Mouse (Mus musculus) heart, embryonic 12.5 days (tissue): ENCODE measurements around the gene Tppp3. TPM values are rescaled to one million over a fixed set of nuclear protein-coding genes. Genes with fewer than 3 reads are reported as not detected.

ENCODE experiments used
- ATAC-seq: fragments of 200-750 bp; cut with Nextera tagmentation; 2 replicates; pipeline ENCODE4 v1.8.0; 2017; ENCODE audit warnings: moderate TSS enrichment, moderate library complexity; ENCODE audit not compliant: insufficient number of reproducible peaks, low FRiP score
- H3K27ac ChIP-seq: fragments of 300-500 bp; sonication (generic); 2 replicates; pipeline ENCODE4 v1.5.1; 2016; ENCODE audit warnings: mild to moderate bottlenecking, moderate library complexity; ENCODE audit not compliant: poor library complexity, severe bottlenecking
- H3K27me3 ChIP-seq: fragments of 300-500 bp; sonication (generic); replicated peaks from 2 replicates; pipeline ENCODE4 v1.6.1; 2016; ENCODE audit warnings: mild to moderate bottlenecking, moderate library complexity
- H3K36me3 ChIP-seq: fragments of 300-500 bp; sonication (generic); 2 replicates; pipeline ENCODE4 v1.6.1; 2016; ENCODE audit warnings: mild to moderate bottlenecking, moderate library complexity
- H3K4me1 ChIP-seq: fragments of 300-500 bp; sonication (generic); replicated peaks from 2 replicates; pipeline ENCODE4 v1.6.1; 2016; ENCODE audit warnings: mild to moderate bottlenecking
- H3K4me2 ChIP-seq: fragments of 300-500 bp; sonication (generic); 2 replicates; pipeline ENCODE4 v1.6.1; 2016; ENCODE audit warnings: mild to moderate bottlenecking, moderate library complexity
- H3K4me3 ChIP-seq: fragments of 300-500 bp; sonication (generic); 2 replicates; pipeline ENCODE4 v1.5.1; 2016; ENCODE audit warnings: mild to moderate bottlenecking
- H3K9ac ChIP-seq: fragments of 300-500 bp; sonication (generic); 2 replicates; pipeline ENCODE4 v1.6.1; 2016; ENCODE audit warnings: mild to moderate bottlenecking, moderate library complexity
- H3K9me3 ChIP-seq: fragments of 300-500 bp; sonication (generic); replicated peaks from 2 replicates; pipeline ENCODE4 v1.6.1; 2016; ENCODE audit warnings: mild to moderate bottlenecking, moderate library complexity
- WGBS: fragments of 180-500 bp; shearing (Covaris S2); methylation state at CpG from one replicate; pipeline ENCODE4 v1.1.7; 2016; 5-methylcytosine and 5-hydroxymethylcytosine counted together
- polyA plus RNA-seq: library from polyadenylated mRNA; unstranded; fragments of >200 nt; fragmentation: Nextera tagmentation; extraction: Ambion mirVana; gene quantifications from 2 replicates; pipeline ENCODE4 v1.2.1, GENCODE M21; 2016

Tppp3 gene
- polyA plus RNA-seq, 1 experiment from 2014 or later = 14.4 TPM

- no peak overlapping the region for H3K9ac ChIP-seq
- no peaks in the 10 kb centered on the region for H3K4me1 ChIP-seq
- no peaks in the 10 kb centered on the region for H3K36me3 ChIP-seq
- no peak overlapping the region for H3K4me2 ChIP-seq
- H3K27me3 ChIP-seq = peaks cover 7% of the 10 kb centered on the region; the same call in 1 of the 2 replicates
- no peak for ATAC-seq
- 36% methylated on average over 11 of the region's 11 CpGs for whole genome bisulfite sequencing
- H3K9me3 ChIP-seq = no peaks in the 10 kb centered on the region
- H3K4me3 ChIP-seq = no peak overlapping the region
- no peak overlapping the region for H3K27ac ChIP-seq
Measured at GRCm38 (mm10) chr8:105445296-105446126, 25.8 kb downstream of the Tppp3 start.

- Histone ChIP-seq H3K9ac (no peak overlapping the region), H3K27me3 (peaks cover 7% of the 10 kb centered on the region; the same call in 1 of the 2 replicates), H3K4me2 (no peak overlapping the region), H3K4me1 (peaks cover under 1% of the 10 kb centered on the region; the same call in 1 of the 2 replicates), H3K9me3 (no peaks in the 10 kb centered on the region), H3K27ac (no peak overlapping the region), H3K4me3 (no peak overlapping the region), H3K36me3 (no peaks in the 10 kb centered on the region)
- WGBS = 90% methylated on average over 5 of the region's 5 CpGs
- no peak for ATAC-seq
Measured at GRCm38 (mm10) chr8:105442661-105443060, 28.7 kb downstream of the Tppp3 start.

GRCm38 (mm10) chr8:105441433-105441832 lies 29.9 kb downstream of the Tppp3 start:
- no peaks in the 10 kb centered on the region for H3K9me3 ChIP-seq
- peaks cover 5% of the 10 kb centered on the region for H3K4me1 ChIP-seq
- no peaks in the 10 kb centered on the region for H3K36me3 ChIP-seq
- H3K27ac ChIP-seq = no peak overlapping the region
- H3K4me3 ChIP-seq = no peak overlapping the region
- no peak overlapping the region for H3K4me2 ChIP-seq
- no peak overlapping the region for H3K9ac ChIP-seq
- ATAC-seq = no peak
- 8% methylated on average over 6 of the region's 6 CpGs for WGBS
- H3K27me3 ChIP-seq = peaks cover 7% of the 10 kb centered on the region; the same call in 1 of the 2 replicates

- H3K9ac ChIP-seq = no peak overlapping the region
- peaks cover 5% of the 10 kb centered on the region for H3K4me1 ChIP-seq
- ATAC-seq = no peak
- H3K27ac ChIP-seq = no peak overlapping the region
- no peak overlapping the region for H3K4me2 ChIP-seq
- 44% methylated on average over 5 of the region's 5 CpGs for WGBS
- H3K9me3 ChIP-seq = no peaks in the 10 kb centered on the region
- no peak overlapping the region for H3K4me3 ChIP-seq
- H3K27me3 ChIP-seq = peaks cover 7% of the 10 kb centered on the region; the same call in 1 of the 2 replicates
- H3K36me3 ChIP-seq = no peaks in the 10 kb centered on the region
Measured at GRCm38 (mm10) chr8:105438865-105439264, 32.5 kb downstream of the Tppp3 start.

GRCm38 (mm10) chr8:105437078-105437748 lies 34.1 kb downstream of the Tppp3 start:
- no peak for ATAC-seq
- no peak overlapping the region for H3K27ac ChIP-seq
- H3K4me3 ChIP-seq = no peak overlapping the region
- H3K9me3 ChIP-seq = no peaks in the 10 kb centered on the region
- H3K9ac ChIP-seq = no peak overlapping the region
- H3K27me3 ChIP-seq = no peaks in the 10 kb centered on the region
- WGBS = 66% methylated on average over 5 of the region's 5 CpGs
- H3K4me2 ChIP-seq = no peak overlapping the region
- H3K36me3 ChIP-seq = no peaks in the 10 kb centered on the region
- peaks cover 5% of the 10 kb centered on the region for H3K4me1 ChIP-seq

GRCm38 (mm10) chr8:105436218-105436617 lies 35.1 kb downstream of the Tppp3 start:
- no peak for ATAC-seq
- H3K4me2 ChIP-seq = no peak overlapping the region
- no peak overlapping the region for H3K27ac ChIP-seq
- H3K27me3 ChIP-seq = no peaks in the 10 kb centered on the region
- H3K4me1 ChIP-seq = peaks cover 5% of the 10 kb centered on the region
- H3K9ac ChIP-seq = no peak overlapping the region
- no peaks in the 10 kb centered on the region for H3K9me3 ChIP-seq
- no peak overlapping the region for H3K4me3 ChIP-seq
- 67% methylated on average over 5 of the region's 5 CpGs for WGBS
- no peaks in the 10 kb centered on the region for H3K36me3 ChIP-seq

GRCm38 (mm10) chr8:105434136-105434535 lies 37.2 kb downstream of the Tppp3 start:
- Histone ChIP-seq H3K4me2 (no peak overlapping the region), H3K27ac (no peak overlapping the region), H3K27me3 (no peaks in the 10 kb centered on the region), H3K9ac (no peak overlapping the region), H3K4me3 (no peak overlapping the region), H3K36me3 (no peaks in the 10 kb centered on the region), H3K9me3 (no peaks in the 10 kb centered on the region), H3K4me1 (peaks cover 5% of the 10 kb centered on the region)
- 71% methylated on average over 5 of the region's 5 CpGs for WGBS
- ATAC-seq = no peak

GRCm38 (mm10) chr8:105433511-105433910 lies 37.8 kb downstream of the Tppp3 start:
- H3K4me1 ChIP-seq = peaks cover 5% of the 10 kb centered on the region
- no peak for ATAC-seq
- H3K4me3 ChIP-seq = no peak overlapping the region
- H3K36me3 ChIP-seq = no peaks in the 10 kb centered on the region
- no peaks in the 10 kb centered on the region for H3K9me3 ChIP-seq
- WGBS = 55% methylated on average over 5 of the region's 5 CpGs
- H3K27me3 ChIP-seq = no peaks in the 10 kb centered on the region
- H3K27ac ChIP-seq = no peak overlapping the region
- no peak overlapping the region for H3K9ac ChIP-seq
- no peak overlapping the region for H3K4me2 ChIP-seq

- no peak overlapping the region for H3K4me2 ChIP-seq
- no peaks in the 10 kb centered on the region for H3K9me3 ChIP-seq
- no peak overlapping the region for H3K4me3 ChIP-seq
- H3K9ac ChIP-seq = no peak overlapping the region
- 59% methylated on average over 6 of the region's 6 CpGs for WGBS
- no peak overlapping the region for H3K27ac ChIP-seq
- H3K36me3 ChIP-seq = no peaks in the 10 kb centered on the region
- H3K4me1 ChIP-seq = peaks cover 5% of the 10 kb centered on the region
- no peak for ATAC-seq
- no peaks in the 10 kb centered on the region for H3K27me3 ChIP-seq
Measured at GRCm38 (mm10) chr8:105433021-105433420, 38.3 kb downstream of the Tppp3 start.

GRCm38 (mm10) chr8:105431743-105432515 lies 39.4 kb downstream of the Tppp3 start:
- H3K27me3 ChIP-seq = no peaks in the 10 kb centered on the region
- H3K27ac ChIP-seq = no peak overlapping the region
- no peaks in the 10 kb centered on the region for H3K9me3 ChIP-seq
- no peaks in the 10 kb centered on the region for H3K36me3 ChIP-seq
- H3K9ac ChIP-seq = no peak overlapping the region
- WGBS = 62% methylated on average over 7 of the region's 7 CpGs
- no peak for ATAC-seq
- H3K4me3 ChIP-seq = no peak overlapping the region
- H3K4me1 ChIP-seq = no peaks in the 10 kb centered on the region
- no peak overlapping the region for H3K4me2 ChIP-seq

- H3K4me1 ChIP-seq = no peaks in the 10 kb centered on the region
- no peaks in the 10 kb centered on the region for H3K36me3 ChIP-seq
- no peaks in the 10 kb centered on the region for H3K9me3 ChIP-seq
- no peak overlapping the region for H3K4me2 ChIP-seq
- H3K9ac ChIP-seq = no peak overlapping the region
- H3K27me3 ChIP-seq = 0 out of 2 replicates have a peak, but pooled peaks cover 3% of the 10 kb centered on the region
- H3K4me3 ChIP-seq = no peak overlapping the region
- ATAC-seq = no peak
- no peak overlapping the region for H3K27ac ChIP-seq
- WGBS = 66% methylated on average over 6 of the region's 6 CpGs
Measured at GRCm38 (mm10) chr8:105426878-105427277, 44.4 kb downstream of the Tppp3 start.
